Mouse (Mus musculus) forebrain, embryonic 16.5 days (tissue): Measurements from ENCODE around the gene Gm9958. TPM values are rescaled to one million over a fixed set of nuclear protein-coding genes. Genes with fewer than 3 reads are reported as not detected.

ENCODE experiments used
- ATAC-seq: fragments of 200-750 bp; cut with Nextera tagmentation; 2 replicates; pipeline ENCODE4 v1.8.0; 2017; ENCODE audit warnings: mild to moderate bottlenecking, moderate library complexity
- H3K27ac ChIP-seq: fragments of 300-500 bp; sonication (generic); 2 replicates; pipeline ENCODE4 v1.5.1; 2014; ENCODE audit warnings: low read length, control low read depth
- H3K27me3 ChIP-seq: fragments of 300-500 bp; sonication (generic); replicated peaks from 2 replicates; pipeline ENCODE4 v1.6.1; 2014; ENCODE audit warnings: low read length; ENCODE audit not compliant: control insufficient read depth, insufficient read depth
- H3K36me3 ChIP-seq: fragments of 300-500 bp; sonication (generic); 2 replicates; pipeline ENCODE4 v1.6.1; 2014; ENCODE audit not compliant: control insufficient read depth, insufficient read depth
- H3K4me1 ChIP-seq: fragments of 300-500 bp; sonication (generic); replicated peaks from 2 replicates; pipeline ENCODE4 v1.6.1; 2014; ENCODE audit warnings: low read length; ENCODE audit not compliant: control insufficient read depth, insufficient read depth
- H3K4me2 ChIP-seq: fragments of 300-500 bp; sonication (generic); 2 replicates; pipeline ENCODE4 v1.6.1; 2014; ENCODE audit warnings: mild to moderate bottlenecking, low read length, control low read depth
- H3K4me3 ChIP-seq: fragments of 300-500 bp; sonication (generic); replicated peaks from 2 replicates; pipeline ENCODE4 v1.5.1; 2014; ENCODE audit warnings: mild to moderate bottlenecking, low read length, control low read depth
- H3K9ac ChIP-seq: fragments of 300-500 bp; sonication (generic); replicated peaks from 2 replicates; pipeline ENCODE4 v1.6.1; 2014; ENCODE audit warnings: low read depth, low read length, control low read depth
- H3K9me3 ChIP-seq: fragments of 300-500 bp; sonication (generic); 2 replicates; pipeline ENCODE4 v1.6.1; 2016; ENCODE audit warnings: low read length; ENCODE audit not compliant: control insufficient read depth
- WGBS: fragments of 180-500 bp; shearing (Covaris S2); extraction: QIAGEN DNeasy Blood & Tissue Kit; methylation state at CpG from one replicate; pipeline ENCODE4 v1.1.7; 2014; 5-methylcytosine and 5-hydroxymethylcytosine counted together
- polyA plus RNA-seq: library from polyadenylated mRNA; unstranded; fragments of >200 nt; fragmentation: Nextera tagmentation; extraction: Ambion mirVana; gene quantifications from 2 replicates; pipeline ENCODE4 v1.2.1, GENCODE M21; 2015

Gm9958 gene
- polyA plus RNA-seq, 1 experiment from 2014 or later: 6.0 TPM

GRCm38 (mm10) chr5:90394322-90394721 lies 27.3 kb downstream of the Gm9958 start:
- WGBS: 79% methylated on average over 4 of the region's 4 CpGs
- Histone ChIP-seq H3K4me3 (no peak overlapping the region), H3K27ac (no peak overlapping the region), H3K9me3 (no peaks in the 10 kb centered on the region), H3K36me3 (no peaks in the 10 kb centered on the region), H3K4me1 (no peaks in the 10 kb centered on the region), H3K9ac (no peak overlapping the region), H3K4me2 (no peak overlapping the region), H3K27me3 (no peaks in the 10 kb centered on the region)
- ATAC-seq: no peak

DNA sequence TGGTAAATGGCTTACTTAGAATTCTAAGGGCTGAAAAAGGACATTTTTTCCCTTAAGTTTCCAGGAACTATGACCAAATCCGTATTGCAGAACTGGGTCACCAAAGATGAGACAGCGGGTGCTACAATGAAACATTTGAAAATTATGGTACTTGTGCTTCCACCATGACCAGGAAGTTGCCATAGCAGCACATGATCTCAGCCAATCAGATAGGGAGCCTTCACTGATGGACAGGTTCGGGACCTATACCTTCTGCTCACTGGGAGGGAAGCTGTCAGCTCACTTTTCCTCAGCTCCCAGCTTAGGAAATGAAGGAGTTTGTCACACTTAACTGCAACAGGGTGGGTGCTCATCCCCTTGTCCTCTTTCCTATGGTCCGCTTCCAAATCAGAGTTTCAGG lies 29.8 kb downstream of the Gm9958 start:
- no peak for ATAC-seq
- Histone ChIP-seq H3K4me2 (no peak overlapping the region), H3K36me3 (no peaks in the 10 kb centered on the region), H3K9me3 (no peaks in the 10 kb centered on the region), H3K27ac (no peak overlapping the region), H3K9ac (no peak overlapping the region), H3K4me3 (no peak overlapping the region), H3K27me3 (no peaks in the 10 kb centered on the region), H3K4me1 (no peaks in the 10 kb centered on the region)
- 89% methylated on average over 4 of the region's 4 CpGs for WGBS

GRCm38 (mm10) chr5:90405210-90405609 lies 38.2 kb downstream of the Gm9958 start:
- Histone ChIP-seq H3K4me3 (no peak overlapping the region), H3K27me3 (no peaks in the 10 kb centered on the region), H3K36me3 (no peaks in the 10 kb centered on the region), H3K4me2 (no peak overlapping the region), H3K9ac (no peak overlapping the region), H3K4me1 (no peaks in the 10 kb centered on the region), H3K27ac (no peak overlapping the region), H3K9me3 (no peaks in the 10 kb centered on the region)
- no peak for ATAC-seq
- 85% methylated on average over 4 of the region's 4 CpGs for WGBS

DNA sequence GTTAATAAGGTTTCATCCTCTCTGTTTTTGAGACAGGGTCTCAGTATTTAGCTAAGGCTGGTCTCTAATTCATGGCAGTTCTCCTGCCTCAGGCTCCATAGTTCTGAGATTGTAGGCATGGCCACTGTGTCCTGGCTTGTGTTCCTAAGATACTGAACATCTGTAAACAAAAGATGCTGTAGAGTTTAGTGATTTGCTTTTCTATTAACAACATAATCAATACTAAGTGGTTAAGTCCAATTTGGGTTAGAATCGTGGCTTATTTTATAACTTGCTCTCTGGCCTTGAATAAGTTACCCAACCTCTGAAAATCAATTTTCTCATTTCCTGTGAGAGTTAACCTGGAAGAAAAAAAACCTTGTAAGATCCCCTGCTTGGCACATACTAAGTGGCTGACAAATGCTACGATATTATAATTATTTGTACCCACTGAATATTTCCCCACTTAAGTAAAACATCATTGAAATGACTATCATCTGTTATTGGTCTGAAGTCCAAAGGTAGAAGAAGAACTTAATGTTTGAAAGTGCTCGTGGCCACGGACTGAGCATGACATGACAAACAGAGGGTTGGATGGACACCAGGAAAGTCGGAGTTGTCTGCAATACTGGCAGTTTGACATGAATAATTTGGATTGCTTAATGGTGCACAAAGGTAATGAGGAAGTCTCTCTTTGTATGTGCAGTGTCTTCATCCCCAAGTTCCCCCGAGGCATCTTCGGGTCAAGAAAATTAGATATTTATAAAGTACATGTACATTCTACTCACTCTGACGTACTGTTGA lies 47.3 kb downstream of the Gm9958 start:
- Histone ChIP-seq H3K36me3 (no peaks in the 10 kb centered on the region), H3K4me1 (no peaks in the 10 kb centered on the region), H3K9me3 (no peaks in the 10 kb centered on the region), H3K27me3 (no peaks in the 10 kb centered on the region), H3K4me2 (no peak overlapping the region), H3K27ac (no peak overlapping the region), H3K4me3 (no peak overlapping the region), H3K9ac (no peak overlapping the region)
- whole genome bisulfite sequencing: 73% methylated on average over 8 of the region's 8 CpGs
- no peak for ATAC-seq

DNA sequence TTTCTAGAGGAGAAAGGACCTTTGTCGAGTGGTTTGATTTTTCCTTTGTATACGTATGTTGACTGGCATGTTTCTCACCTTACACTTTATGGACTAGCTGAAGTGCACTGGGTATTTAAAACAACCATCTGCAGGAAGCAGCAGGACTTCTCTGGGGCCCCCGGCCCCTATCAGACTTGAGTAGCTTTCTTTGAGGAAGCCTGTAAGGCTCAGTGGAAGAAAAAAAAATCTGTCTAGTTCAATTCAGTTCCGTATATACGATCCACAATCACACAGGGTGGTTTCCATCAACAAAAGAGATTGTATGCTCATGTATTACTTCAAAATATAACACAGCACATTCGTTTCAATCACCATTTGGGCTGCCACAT lies 47.9 kb downstream of the Gm9958 start:
- H3K27ac ChIP-seq: no peak overlapping the region
- no peaks in the 10 kb centered on the region for H3K36me3 ChIP-seq
- no peak overlapping the region for H3K9ac ChIP-seq
- no peaks in the 10 kb centered on the region for H3K9me3 ChIP-seq
- no peak for ATAC-seq
- H3K4me1 ChIP-seq: no peaks in the 10 kb centered on the region
- no peak overlapping the region for H3K4me2 ChIP-seq
- no peaks in the 10 kb centered on the region for H3K27me3 ChIP-seq
- no peak overlapping the region for H3K4me3 ChIP-seq
- WGBS: 54% methylated on average over 6 of the region's 6 CpGs

Other genes starting within 250 kb of the Gm9958 start
- gene Cox18, start 143.2 kb upstream of the Gm9958 start, polyA plus RNA-seq: 36.1 and 39.2 TPM in 2 replicates
- gene Ankrd17, start 627 bp upstream of the Gm9958 start, polyA plus RNA-seq: 30.4 and 32.5 TPM in 2 replicates
- gene Alb, start 93.7 kb downstream of the Gm9958 start, polyA plus RNA-seq: 0.49 TPM in 1 of 2 replicates, not detected in the other
- gene Afp, start 123.5 kb downstream of the Gm9958 start, polyA plus RNA-seq: 0.26 and 0.52 TPM in 2 replicates
- gene Afm, start 151.7 kb downstream of the Gm9958 start, polyA plus RNA-seq: not detected in 2 replicates
- gene 5830473C10Rik, start 193.9 kb downstream of the Gm9958 start, polyA plus RNA-seq: not detected in 2 replicates